Mouse (Mus musculus): ENCODE data around the gene Wdr17.

Wdr17 gene

DNA sequence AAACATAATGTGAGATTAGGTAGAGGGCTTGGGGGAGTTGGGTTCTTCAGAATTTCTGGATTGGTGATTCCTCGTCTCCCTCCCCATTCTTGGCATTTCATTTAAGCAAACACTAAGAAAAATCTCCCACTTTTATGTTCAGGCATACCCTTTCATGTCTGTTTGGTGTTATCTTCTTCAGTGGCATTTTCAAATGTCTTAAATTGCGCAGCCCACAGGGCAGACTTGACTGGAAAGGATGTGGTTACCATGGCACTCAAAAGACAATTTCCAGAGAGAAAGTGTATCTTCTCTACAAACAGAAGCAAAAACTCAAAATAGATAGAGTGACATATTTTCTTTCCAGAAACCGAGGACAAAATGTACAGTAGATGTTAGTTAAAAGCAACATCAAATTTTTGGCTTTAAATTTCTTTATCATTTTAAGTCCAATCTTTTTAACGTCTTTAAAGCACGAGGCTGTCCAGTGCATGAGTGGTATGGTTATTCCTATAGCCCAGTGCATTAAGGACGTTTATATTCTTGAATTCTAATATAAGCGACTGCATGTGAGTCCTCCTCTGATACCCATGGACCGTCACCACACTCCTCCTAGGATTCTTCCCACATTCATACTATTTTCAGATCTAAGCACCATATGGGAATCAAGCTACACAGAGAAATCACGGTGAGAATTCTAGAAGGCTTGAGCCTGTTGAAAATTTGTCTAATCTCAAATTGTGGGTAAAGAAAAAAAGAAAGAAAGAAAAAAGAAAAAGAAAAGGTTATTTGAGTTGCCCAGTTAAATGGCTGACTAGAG is at the start of gene Wdr17:
Gene Wdr17, minus strand, starts transcription at position 198 of the 799 bp plus-strand sequence.
- DNase-seq (ENCODE audit: low spot score in 2 of 2), result no peak

- DNase-seq (ENCODE audit: low spot score in 2 of 2), result no peak
Measured at GRCm38 (mm10) chr8:54932306-54932705, 45.3 kb upstream of the Wdr17 start.

DNA sequence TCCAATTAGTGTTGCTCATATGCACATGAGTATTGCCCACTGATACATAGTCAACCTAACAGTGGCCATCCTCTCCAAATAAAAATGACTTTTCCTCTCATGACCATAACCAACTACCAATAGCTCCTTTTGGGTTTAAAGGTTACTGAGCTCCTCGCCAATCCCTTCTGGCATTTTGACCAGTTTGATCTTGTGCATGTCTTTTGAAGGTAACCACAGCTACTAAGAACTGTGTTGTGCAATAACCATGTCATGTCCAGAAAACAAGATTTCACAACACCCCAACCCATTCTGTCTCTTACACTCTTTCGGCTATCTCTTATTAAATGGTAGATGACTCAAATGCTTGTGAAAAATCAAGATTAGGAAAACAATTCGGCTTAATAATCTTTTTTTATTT is 38.0 kb upstream of the Wdr17 start:
- no peak for DNase-seq (ENCODE audit: low spot score in 2 of 2)

DNA sequence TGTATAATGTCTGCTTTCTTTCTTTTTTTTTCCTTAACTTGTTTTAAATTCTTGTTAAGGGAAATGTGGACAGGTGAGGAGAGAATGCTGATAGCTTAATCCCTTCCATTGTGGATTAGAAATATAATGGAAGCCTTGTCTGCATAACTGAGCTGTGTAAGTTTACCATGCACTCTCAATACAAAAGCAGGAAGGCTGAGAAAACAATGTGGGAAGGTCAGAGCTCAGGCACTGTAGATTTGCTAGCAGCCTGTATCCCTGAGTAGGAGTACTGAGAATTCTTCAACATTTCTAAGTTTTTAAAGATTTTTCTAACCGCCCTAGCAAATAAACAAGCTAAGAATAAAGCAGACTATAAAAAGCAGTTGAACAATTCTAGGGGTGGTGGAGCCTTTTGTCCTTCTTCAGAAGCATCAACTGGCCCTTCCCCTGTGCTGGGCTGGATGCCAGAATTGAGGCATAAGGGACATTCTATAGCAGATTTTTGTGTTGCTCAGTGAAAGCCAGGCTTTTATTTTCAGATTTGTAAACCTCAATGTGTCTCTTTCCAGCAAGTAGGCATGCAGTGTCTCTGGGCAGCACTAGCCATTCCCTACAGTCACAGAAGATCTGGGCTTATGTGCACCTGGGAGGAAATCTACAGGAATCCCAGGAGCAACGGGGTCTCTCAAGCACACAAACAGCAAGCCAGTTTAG is 35.3 kb upstream of the Wdr17 start:
- no peak for DNase-seq (ENCODE audit: low spot score in 2 of 2)

GRCm38 (mm10) chr8:54917710-54918109 is 30.7 kb upstream of the Wdr17 start:
- DNase-seq (ENCODE audit: low spot score in 2 of 2), result no peak

DNA sequence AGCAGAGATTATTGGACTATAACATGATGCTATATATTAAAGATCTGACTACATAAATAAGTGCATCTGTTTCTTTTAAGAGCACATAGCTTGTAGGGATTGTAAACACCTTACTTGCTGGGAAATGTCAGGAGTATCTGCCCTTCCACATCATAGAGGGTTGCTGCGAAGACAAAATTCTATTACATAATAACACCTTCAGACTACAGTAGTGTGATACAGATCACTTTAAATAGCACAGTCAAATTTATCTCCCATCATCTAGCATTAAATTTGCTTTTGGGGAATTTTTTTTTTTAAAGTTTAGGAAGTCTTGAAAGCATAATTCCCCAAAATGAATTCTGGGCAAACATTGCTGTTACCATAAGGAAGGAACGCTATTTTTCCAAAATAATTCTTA is 25.9 kb upstream of the Wdr17 start:
- DNase-seq (ENCODE audit: low spot score in 2 of 2), result no peak

DNA sequence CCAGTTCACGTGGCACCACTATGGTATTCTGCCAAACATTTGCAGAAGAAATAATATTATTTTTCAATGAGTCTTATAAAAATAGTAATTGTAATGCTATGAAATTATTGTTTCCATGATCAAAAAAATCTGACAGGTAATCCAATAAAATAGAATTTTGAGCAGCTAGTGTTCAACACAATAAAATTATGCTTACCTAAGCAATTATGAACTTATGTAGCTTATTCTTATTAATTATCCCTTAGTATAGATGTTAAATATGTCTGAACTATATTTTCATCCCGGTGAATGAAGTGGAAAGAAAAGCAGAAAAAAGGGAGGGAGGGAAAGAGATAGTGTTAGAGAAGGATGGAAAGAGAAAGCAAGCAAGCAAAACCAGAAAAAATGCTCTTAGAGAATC is 12.5 kb upstream of the Wdr17 start:
- DNase-seq (ENCODE audit: low spot score in 2 of 2), result no peak

DNA sequence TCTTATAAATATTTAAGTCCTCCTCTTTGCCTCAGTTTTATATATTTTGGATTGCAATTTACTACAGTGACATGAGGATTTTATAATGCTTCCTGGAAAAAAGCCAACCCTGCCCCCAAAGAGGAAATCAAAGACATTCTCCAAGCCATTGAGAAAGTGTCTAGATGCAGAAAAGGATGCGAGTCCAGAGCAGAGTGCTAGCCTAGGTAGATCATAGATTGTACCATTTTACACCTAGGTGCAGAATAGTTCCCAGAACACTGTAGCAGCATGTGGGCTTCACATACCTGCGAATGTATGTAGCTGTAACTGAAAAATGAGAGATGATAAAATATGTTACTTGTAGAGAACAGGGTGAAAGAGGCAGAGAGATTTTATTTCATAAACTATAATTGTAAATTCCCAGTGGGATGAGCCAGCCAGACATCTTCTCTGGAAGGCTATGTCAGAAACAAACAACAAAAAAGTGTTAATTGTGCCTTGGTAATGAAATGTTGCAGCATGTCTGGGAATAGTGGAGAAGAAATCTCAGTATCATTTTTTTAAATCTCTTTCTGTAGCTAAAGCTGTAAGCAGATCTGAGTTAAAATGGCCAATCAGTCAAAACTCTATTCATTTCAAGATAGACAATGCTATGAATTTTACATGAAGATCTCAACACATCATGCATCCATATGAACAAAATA is 7.8 kb upstream of the Wdr17 start:
- no peak for DNase-seq (ENCODE audit: low spot score in 2 of 2)

- DNase-seq (ENCODE audit: low spot score in 2 of 2), result no peak
Measured at GRCm38 (mm10) chr8:54894180-54894579, 7.2 kb upstream of the Wdr17 start.

DNA sequence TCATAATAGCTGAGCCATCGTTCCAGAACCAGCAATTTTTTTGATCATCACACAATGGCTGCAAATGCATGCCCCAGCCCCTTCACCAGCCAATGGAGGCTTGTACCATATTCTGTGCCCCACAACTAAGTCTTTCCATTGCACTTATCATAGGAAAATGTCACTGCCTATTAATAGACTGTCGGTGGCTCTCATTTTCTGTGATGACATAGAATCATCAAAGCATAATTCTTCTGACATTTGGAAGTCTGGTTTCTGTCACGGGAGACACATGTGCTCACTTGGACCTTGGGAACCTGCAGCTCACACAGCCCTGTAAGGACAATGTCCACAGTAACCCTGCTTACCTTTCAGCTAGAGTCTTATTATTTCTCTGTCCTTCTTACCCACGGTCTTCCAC is 424 bp downstream of the Wdr17 start:
- no peak for DNase-seq (ENCODE audit: low spot score in 2 of 2)

DNA sequence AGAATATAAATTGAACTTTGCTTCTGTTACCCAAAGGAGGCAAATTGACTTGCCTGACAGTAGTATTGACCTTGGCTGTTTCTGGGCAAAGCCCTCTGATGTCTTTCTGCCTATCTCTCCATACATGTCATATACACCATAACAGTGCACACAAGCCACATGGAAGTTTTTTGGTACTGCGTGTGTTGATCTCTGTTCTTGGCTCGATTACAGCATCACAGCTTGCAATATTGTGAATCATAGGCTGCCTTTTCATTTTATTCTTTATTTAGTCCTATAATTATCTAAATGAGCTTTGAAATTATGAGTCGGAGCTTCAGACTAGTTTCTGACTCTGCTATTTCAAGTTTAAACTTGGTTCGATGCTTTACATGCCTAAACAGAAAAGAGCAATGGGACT is 10.5 kb downstream of the Wdr17 start:
- no peak for DNase-seq (ENCODE audit: low spot score in 2 of 2)

- DNase-seq (ENCODE audit: low spot score in 2 of 2), result no peak
Measured at GRCm38 (mm10) chr8:54864761-54865064, 22.3 kb downstream of the Wdr17 start.

GRCm38 (mm10) chr8:54864038-54864760 is 22.8 kb downstream of the Wdr17 start:
- DNase-seq (ENCODE audit: low spot score in 2 of 2), result no peak

DNA sequence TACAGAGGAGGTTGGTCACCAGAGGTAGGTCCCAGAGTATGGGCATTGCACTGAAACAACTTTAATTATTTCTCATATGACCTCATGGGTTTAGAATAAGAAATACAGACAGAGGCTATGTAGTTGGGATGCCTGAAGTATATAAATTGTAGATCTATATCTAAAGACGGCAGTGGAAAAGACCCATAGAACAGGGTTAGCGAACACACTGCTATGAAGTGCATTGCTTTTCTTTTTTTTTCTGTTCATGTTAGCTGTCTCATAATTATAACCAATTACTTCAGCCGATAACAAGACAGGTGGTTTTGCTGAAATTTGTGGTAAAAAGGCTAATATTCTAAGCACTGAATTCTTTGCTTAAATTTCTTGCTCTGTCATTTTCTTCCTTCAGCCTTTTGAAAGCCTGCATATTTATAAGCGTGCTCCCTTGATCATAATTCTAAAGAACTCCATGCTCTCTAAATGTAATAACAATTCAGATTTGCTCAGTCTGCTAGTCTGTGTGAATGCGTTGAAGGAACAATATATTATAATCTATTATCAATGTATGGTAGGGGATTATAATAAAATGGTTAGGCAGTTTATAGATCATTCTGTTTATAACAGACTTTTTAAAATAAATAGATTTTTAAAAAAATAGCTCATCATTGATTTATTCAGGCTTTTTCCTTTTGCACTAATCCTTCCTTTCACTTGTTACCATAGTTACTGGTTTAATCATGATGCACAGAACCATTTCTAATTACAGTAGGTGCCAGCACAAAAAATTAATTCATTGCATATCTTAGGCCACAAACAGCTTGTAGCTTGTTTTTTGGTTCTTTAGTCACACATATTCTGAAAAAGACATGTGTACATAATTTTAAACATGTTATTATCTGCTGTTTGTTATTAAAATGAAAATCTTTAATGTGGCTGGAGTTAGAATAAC is 50.7 kb downstream of the Wdr17 start:
- DNase-seq (ENCODE audit: low spot score in 2 of 2), result no peak

- DNase-seq (ENCODE audit: low spot score in 2 of 2), result no peak
Measured at GRCm38 (mm10) chr8:54829794-54830426, 57.1 kb downstream of the Wdr17 start.

GRCm38 (mm10) chr8:54827974-54828373 is 59.0 kb downstream of the Wdr17 start:
- DNase-seq (ENCODE audit: low spot score in 2 of 2), result no peak

DNA sequence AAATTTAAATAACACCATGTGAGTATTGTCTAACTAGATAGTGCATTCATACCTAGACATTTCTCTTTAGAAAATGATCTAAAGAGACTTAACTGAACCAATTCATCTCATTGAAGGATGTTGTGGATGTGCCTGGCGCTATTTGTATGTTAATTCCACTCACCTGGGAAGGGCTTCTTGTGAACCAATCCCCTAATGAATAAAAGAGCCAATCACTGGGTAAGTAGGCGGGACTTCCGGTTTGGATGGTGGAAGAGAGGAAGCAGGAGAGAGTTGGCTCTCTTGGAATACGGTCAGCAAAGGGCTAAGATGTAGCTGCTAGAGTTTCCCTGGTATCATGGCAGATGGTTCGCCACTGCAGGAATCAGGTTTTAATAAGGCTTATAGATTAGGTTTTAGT is 64.0 kb downstream of the Wdr17 start:
- no peak for DNase-seq (ENCODE audit: low spot score in 2 of 2)

DNA sequence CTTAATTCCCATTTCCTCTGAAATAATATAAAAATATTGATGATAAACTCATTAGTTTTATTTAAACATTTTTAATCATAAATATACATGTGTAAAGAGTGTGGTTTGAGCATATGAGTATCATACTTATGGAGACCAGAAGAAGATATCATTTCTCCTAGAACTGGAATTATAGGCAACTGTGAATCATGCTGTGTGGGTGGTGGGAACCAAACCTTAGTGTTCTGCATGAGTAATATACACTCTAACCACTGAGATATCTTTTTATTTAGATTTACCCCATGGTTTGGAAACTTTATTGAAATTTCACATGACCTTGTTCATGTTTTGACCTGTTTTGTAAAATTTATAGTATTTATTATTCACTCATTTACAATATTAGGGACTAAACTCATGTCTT is 68.3 kb downstream of the Wdr17 start:
- no peak for DNase-seq (ENCODE audit: low spot score in 2 of 2)

DNA sequence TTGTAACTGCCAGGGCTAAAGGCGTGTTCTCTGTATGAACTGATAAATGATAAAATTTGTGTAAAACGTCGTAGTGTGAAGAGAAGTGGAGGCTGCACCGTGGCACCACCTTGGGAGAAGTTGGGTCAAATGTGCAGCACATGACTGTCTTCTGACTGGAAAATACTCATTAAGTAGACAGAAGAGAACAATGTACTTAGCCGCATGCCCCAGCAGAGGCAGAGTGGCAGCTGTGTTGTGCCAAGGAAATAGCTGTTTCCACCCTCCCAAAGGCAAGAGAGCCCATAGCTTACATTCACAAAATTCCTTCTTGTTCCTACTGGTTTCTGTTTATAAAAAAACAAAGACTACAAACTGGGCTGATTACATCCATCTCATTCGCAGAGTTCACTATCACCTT is 78.8 kb downstream of the Wdr17 start:
- DNase-seq (ENCODE audit: low spot score in 2 of 2), result no peak

- no peak for DNase-seq (ENCODE audit: low spot score in 2 of 2)
Measured at GRCm38 (mm10) chr8:54806173-54806572, 80.8 kb downstream of the Wdr17 start.

GRCm38 (mm10) chr8:54792699-54793061 is 94.3 kb downstream of the Wdr17 start:
- DNase-seq (ENCODE audit: low spot score in 2 of 2), result no peak
